Mouse (Mus musculus) heart, adult 2 months (tissue): ENCODE data around the gene Mycl. TPM values are rescaled to one million over a fixed set of nuclear protein-coding genes. Genes with fewer than 3 reads are reported as not detected.
A peak's percentile ranks its signal among the peaks of the same experiment; 100 is the strongest.

Experiments used
- DNase-seq, 2 experiments: peaks; one replicate each; pipeline ENCODE4 v3.0.0; 2021
- H3K27ac ChIP-seq: fragments of 200-600 bp; 2 replicates; pipeline ENCODE4 v1.8.1; 2022
- H3K27me3 ChIP-seq: fragments of 200-500 bp; 2 replicates; pipeline ENCODE4 v1.6.1; 2012; ENCODE audit warnings: mild to moderate bottlenecking, low read length, inconsistent platforms, mixed read lengths; ENCODE audit not compliant: control insufficient read depth, insufficient read depth
- H3K36me3 ChIP-seq: fragments of 200-500 bp; 2 replicates; pipeline ENCODE4 v1.6.1; 2012; ENCODE audit warnings: low read length, inconsistent platforms; ENCODE audit not compliant: control insufficient read depth, insufficient read depth
- H3K4me1 ChIP-seq: fragments of 200-500 bp; 2 replicates; pipeline ENCODE4 v1.6.1; 2011; ENCODE audit warnings: low read length; ENCODE audit not compliant: control insufficient read depth, insufficient read depth
- H3K4me3 ChIP-seq: fragments of 200-600 bp; 2 replicates; pipeline ENCODE4 v1.8.1; 2022
- H3K79me2 ChIP-seq: fragments of 200-500 bp; replicated peaks from 2 replicates; pipeline ENCODE4 v1.6.1; 2012; ENCODE audit warnings: mild to moderate bottlenecking, inconsistent platforms, low read length, moderate library complexity, mixed read lengths; ENCODE audit not compliant: control insufficient read depth, insufficient read depth
- H3K9ac ChIP-seq: fragments of 200-500 bp; 2 replicates; pipeline ENCODE4 v1.6.1; 2012; ENCODE audit warnings: low read depth, mild to moderate bottlenecking, control low read depth, inconsistent platforms, low read length, mixed read lengths
- CTCF ChIP-seq: fragments of 200-600 bp; IDR thresholded peaks from 2 replicates; pipeline ENCODE4 v1.8.1; 2022; ENCODE audit warnings: antibody characterized with exemption, mild to moderate bottlenecking, moderate library complexity
- EP300 ChIP-seq: fragments of 200-500 bp; IDR thresholded peaks from 2 replicates; pipeline ENCODE4 v1.6.1; 2011; ENCODE audit warnings: low read depth, low read length, control low read depth; ENCODE audit not compliant: insufficient read depth
- POLR2A ChIP-seq: fragments of 200-500 bp; IDR thresholded peaks from 2 replicates; pipeline ENCODE4 v1.6.1; 2011; ENCODE audit warnings: mild to moderate bottlenecking, low read depth, low read length, control low read depth; ENCODE audit not compliant: insufficient read depth
- WGBS: fragments of 180-500 bp; shearing (Covaris S2); methylation state at CpG from one replicate; pipeline ENCODE4 v1.1.7; 2018; 5-methylcytosine and 5-hydroxymethylcytosine counted together
- intact Hi-C: fragments of 180-260 bp; cut with DNase I; formaldehyde crosslinking; loops from one replicate; pipeline ENCODE4 v1.15.1; 2025
- polyA plus RNA-seq: library from polyadenylated mRNA; depleted of rRNA; stranded (reverse); fragments of >200 nt; gene quantifications from 2 replicates; pipeline ENCODE4 v1.2.3, GENCODE M21; 2012
- total RNA-seq, 2 experiments: library from RNA; stranded (reverse); gene quantifications; 2 replicates each; pipeline ENCODE4 v1.2.3; 2021

The Mycl gene
- total and polyA plus RNA-seq, 3 experiments = 0.10 to 0.64 (median 0.18) TPM

DNA sequence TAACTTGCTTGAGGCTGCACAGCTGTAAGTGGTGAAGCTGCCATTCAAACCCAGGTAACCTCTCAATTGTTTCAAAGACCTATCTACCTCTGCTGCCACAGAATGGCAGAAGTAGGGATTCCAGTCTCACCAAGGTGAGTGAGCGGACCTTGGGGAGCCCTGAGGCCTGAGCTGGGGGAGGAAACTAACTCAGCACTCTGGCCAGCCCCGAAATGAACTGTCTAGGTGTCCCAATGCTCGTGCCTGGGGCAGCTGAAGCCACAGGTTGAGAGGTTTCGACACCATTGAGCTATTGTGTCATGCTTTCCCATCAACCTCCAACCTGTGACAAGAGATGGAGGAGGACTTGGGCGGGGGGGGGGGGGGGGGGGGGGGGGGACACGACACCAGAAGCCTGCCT, 39.2 kb upstream of the Mycl start:
- no peak overlapping the region for H3K4me3 ChIP-seq
- H3K79me2 ChIP-seq = no peaks in the 10 kb centered on the region
- no peak for DNase-seq
- H3K4me1 ChIP-seq = no peaks in the 10 kb centered on the region; the same call in 1 of the 2 replicates
- intact Hi-C loops = no loop called here
- H3K9ac ChIP-seq = no peak overlapping the region
- H3K36me3 ChIP-seq = no peaks in the 10 kb centered on the region
- no peak for TF ChIP-seq POLR2A
- no peak for TF ChIP-seq EP300
- TF ChIP-seq CTCF = no peak
- no peak overlapping the region for H3K27ac ChIP-seq
- peaks cover 4% of the 10 kb centered on the region; the same call in 1 of the 2 replicates for H3K27me3 ChIP-seq
- WGBS = 71% methylated on average over 5 of the region's 6 CpGs

DNA sequence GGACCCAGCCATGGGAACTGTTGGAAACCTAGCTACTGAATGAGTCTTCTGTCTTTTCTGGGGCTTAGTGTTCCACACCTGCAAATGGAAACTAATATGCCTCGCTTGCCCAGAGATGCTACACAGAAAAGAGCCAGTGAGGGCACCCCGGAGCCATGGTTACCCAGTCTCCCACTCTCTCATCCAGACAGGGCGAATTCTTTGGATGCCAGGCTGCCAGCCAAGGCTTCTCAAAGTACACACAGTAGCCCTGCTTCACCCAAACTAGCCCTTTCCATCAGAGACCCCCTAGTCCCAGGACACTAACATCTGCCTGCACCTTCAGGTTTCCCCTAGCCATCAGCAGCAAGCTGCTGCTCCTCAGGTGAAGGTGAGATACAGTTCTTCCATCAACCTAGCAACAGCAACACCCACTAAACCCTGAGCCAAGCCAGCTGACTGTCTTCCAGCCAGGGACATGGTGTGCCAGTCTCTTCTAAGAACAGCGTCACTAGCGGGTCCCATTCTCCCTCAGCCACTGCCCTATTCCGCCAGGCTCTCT, 36.9 kb upstream of the Mycl start:
- Histone ChIP-seq H3K4me3 (no peak overlapping the region), H3K79me2 (no peaks in the 10 kb centered on the region), H3K27me3 (peaks cover 4% of the 10 kb centered on the region; the same call in 1 of the 2 replicates), H3K4me1 (no peaks in the 10 kb centered on the region; the same call in 1 of the 2 replicates), H3K36me3 (no peaks in the 10 kb centered on the region), H3K27ac (no peak overlapping the region), H3K9ac (no peak overlapping the region)
- intact Hi-C loops = no loop called here
- peak; percentile 32 to 50 for DNase-seq
- TF ChIP-seq CTCF (no peak), EP300 (no peak), POLR2A (no peak)
- 60% methylated on average over 6 of the region's 6 CpGs for WGBS

DNA sequence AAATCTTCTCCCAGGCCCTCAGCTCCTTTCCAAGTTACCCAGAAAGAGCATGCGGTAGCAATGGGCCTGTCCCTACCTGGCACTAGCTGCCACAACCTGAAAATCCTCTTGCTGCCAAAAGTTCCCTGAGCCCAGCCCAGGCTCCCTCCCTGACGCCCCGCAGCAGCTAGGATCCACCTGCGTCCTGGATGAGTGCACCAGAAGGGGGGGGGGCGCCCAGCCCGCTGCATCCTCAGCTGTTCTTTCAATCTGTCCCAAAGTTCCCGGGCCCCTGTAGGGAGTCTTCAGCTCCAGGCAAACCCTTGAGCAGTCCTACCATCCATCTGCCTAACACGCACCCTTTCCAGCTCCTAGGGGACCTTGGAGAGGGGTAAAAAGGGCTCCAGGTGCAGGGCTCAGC, 35.6 kb upstream of the Mycl start:
- Histone ChIP-seq H3K4me1 (no peaks in the 10 kb centered on the region; the same call in 1 of the 2 replicates), H3K36me3 (no peaks in the 10 kb centered on the region), H3K27ac (no peak overlapping the region), H3K27me3 (peaks cover 4% of the 10 kb centered on the region; the same call in 1 of the 2 replicates), H3K79me2 (no peaks in the 10 kb centered on the region), H3K4me3 (peak overlapping the region; percentile 53; the same call in 1 of the 2 replicates), H3K9ac (no peak overlapping the region)
- intact Hi-C loops = no loop called here
- DNase-seq = no peak
- 18% methylated on average over 8 of the region's 8 CpGs for WGBS
- no peak for TF ChIP-seq POLR2A
- no peak for TF ChIP-seq CTCF
- TF ChIP-seq EP300 = no peak

DNA sequence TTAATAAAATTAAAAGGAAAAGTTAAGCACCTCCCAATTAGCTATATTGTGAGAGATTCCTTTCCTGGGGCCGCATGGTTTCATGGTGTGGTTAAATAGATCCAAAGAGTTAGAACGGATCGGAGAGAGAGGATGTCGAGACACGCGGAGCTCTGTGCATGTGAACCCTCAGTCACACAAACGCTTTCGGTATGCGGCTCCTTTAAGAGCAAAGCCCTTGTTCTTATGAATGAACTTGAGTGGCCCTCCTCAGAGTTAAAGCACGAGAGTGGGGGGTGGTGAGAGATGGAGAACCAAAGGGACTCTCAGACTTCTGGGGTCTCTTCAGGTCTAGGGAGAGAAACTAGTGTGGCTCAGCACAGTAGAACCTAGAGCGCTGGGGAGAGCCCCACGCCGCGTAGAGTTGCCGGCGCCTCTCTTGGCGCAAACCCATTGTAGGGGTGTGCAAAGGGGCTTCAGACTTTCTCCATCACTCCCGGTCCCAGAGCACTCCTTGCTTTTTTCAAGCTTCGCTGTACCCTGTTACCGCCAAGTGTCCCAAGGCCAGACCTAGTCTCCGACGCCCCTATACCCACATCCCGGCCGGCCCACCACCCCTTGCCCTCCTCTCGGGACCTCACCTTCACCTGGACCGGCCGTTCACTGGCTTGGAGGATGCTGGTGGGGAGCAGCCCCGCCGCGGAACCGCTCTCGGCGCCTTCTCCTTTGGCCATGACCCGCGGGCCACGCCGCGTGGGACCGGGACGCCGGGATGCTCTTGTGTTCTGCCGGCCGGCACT, 34.9 kb upstream of the Mycl start:
- Histone ChIP-seq H3K27me3 (peaks cover 4% of the 10 kb centered on the region; the same call in 1 of the 2 replicates), H3K9ac (peak overlapping the region; percentile 15; the same call in 1 of the 2 replicates), H3K36me3 (no peaks in the 10 kb centered on the region), H3K4me1 (no peaks in the 10 kb centered on the region), H3K27ac (no peak overlapping the region), H3K79me2 (no peaks in the 10 kb centered on the region), H3K4me3 (peak overlapping the region; percentile 53)
- DNase-seq = no peak
- intact Hi-C loops = no loop called here
- WGBS = 1% methylated on average over 43 of the region's 43 CpGs
- TF ChIP-seq CTCF (no peak), EP300 (no peak), POLR2A (no peak)

DNA sequence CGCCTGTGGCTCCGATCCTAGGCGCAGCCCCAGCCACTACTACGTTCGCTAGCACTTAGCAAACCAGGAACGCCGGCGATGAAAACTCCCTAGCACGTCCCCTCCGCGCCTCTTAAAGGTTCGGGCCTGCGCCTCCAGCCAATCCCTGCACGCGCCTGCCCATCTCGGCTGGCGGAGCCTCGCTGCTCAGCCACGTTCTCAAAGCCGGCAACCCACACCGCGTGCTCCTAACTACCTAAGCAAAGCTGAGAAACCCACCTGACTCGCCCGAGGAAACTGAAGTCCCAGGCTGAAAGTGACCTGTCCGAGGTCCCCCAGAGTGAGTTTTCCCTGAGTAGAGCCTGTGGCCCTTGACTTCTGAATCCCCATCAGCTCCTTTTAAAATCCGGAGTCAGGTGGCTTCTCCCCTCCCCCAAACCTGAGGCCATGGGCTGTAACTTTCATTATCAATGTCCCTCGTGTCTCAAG, 34.3 kb upstream of the Mycl start, which contains the start of gene Mfsd2a:
Mfsd2a (minus strand) TSS at position 89 of the 468 bp plus-strand sequence.
- H3K27ac ChIP-seq = no peak within 1 kb of the TSS
- TF ChIP-seq EP300 = no peak
- TF ChIP-seq CTCF = no peak
- TF ChIP-seq POLR2A = no peak

DNA sequence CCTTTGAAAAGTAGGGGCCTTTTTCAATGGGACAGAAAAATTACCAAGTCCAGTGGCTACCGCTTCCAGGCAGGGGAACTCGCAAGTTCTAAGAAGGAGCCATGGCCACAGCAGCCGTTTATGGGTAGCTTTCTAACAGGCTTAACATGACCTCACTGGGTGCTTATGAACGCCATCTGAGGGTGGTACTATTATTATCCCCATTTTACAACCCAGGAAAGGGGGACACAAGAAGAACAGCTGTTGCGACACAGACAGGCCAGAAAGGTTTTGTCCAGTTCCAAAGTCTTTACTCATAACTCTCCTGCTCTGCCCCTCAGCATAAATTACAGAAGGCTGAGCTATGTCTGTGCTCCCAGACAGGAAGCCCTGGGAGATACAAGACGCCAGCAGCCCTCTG, 33.9 kb upstream of the Mycl start:
- Histone ChIP-seq H3K9ac (no peak overlapping the region), H3K4me3 (peak overlapping the region; percentile 53; the same call in 1 of the 2 replicates), H3K36me3 (no peaks in the 10 kb centered on the region), H3K4me1 (no peaks in the 10 kb centered on the region), H3K27ac (no peak overlapping the region), H3K79me2 (no peaks in the 10 kb centered on the region), H3K27me3 (peaks cover 4% of the 10 kb centered on the region; the same call in 1 of the 2 replicates)
- DNase-seq = no peak
- intact Hi-C loops = no loop called here
- no peak for TF ChIP-seq CTCF
- no peak for TF ChIP-seq EP300
- TF ChIP-seq POLR2A = no peak
- 41% methylated on average over 6 of the region's 6 CpGs for WGBS

More for the DNA sequence above, 34.3 kb upstream of the Mycl start, which contains the start of gene Mfsd2a:
- Histone ChIP-seq H3K27me3 (peaks cover 4% of the 10 kb centered on the region; the same call in 1 of the 2 replicates), H3K4me1 (no peaks in the 10 kb centered on the region), H3K9ac (peak within 1 kb of the TSS; percentile 15; the same call in 1 of the 2 replicates), H3K36me3 (no peaks in the 10 kb centered on the region), H3K4me3 (peak within 1 kb of the TSS; percentile 53), H3K79me2 (no peaks in the 10 kb centered on the region)
- WGBS = 2% methylated on average over 27 of the region's 27 CpGs
- intact Hi-C loops = no loop called here
- peak; percentile 44 to 57 for DNase-seq
